Mouse (Mus musculus): Measurements from ENCODE around the gene Syne1. TPM values are rescaled to one million over a fixed set of nuclear protein-coding genes. Genes with fewer than 3 reads are reported as not detected.
A peak's percentile ranks its signal among the peaks of the same experiment; 100 is the strongest.

Syne1 gene
- polyA plus RNA-seq (2014; fragmentation: Nextera tagmentation; extraction: Ambion mirVana): 7.9 and 9.0 TPM in 2 replicates

GRCm38 (mm10) chr10:5551382-5551781 is at the start of gene Syne1:
Syne1 (minus strand) TSS chr10:5551482.
- Histone ChIP-seq H3K9me3 (ENCODE audit: low read depth, low read length) (no peaks in the 10 kb centered on the region), H3K36me3 (ENCODE audit: insufficient read depth) (no peaks in the 10 kb centered on the region), H3K4me1 (ENCODE audit: insufficient read depth) (no peaks in the 10 kb centered on the region), H3K9ac (peak within 1 kb of the TSS; percentile 27; the same call in 1 of the 2 replicates), H3K4me2 (peak within 1 kb of the TSS; percentile 84), H3K4me3 (ENCODE audit: low read depth, low read length) (peak within 1 kb of the TSS; percentile 41), H3K27me3 (ENCODE audit: insufficient read depth, low read length) (no peaks in the 10 kb centered on the region), H3K27ac (ENCODE audit: low read depth) (no peak within 1 kb of the TSS)
- DNase-seq (no peak), ATAC-seq (ENCODE audit: insufficient read depth) (no peak)
- no peak for TF ChIP-seq CTCF (IDR thresholded peaks at IDR 0.05; ENCODE audit: low read depth)
- WGBS: 66% methylated on average over 5 of the region's 5 CpGs

- Histone ChIP-seq H3K4me1 (ENCODE audit: insufficient read depth) (no peaks in the 10 kb centered on the region), H3K4me3 (ENCODE audit: low read depth, low read length) (no peak overlapping the region), H3K36me3 (ENCODE audit: insufficient read depth) (no peaks in the 10 kb centered on the region), H3K27me3 (ENCODE audit: insufficient read depth, low read length) (no peaks in the 10 kb centered on the region), H3K4me2 (no peak overlapping the region), H3K9ac (no peak overlapping the region), H3K27ac (ENCODE audit: low read depth) (no peak overlapping the region), H3K9me3 (ENCODE audit: low read depth, low read length) (no peaks in the 10 kb centered on the region)
- 16% methylated on average over 7 of the region's 7 CpGs for WGBS
- peak; percentile 78 for TF ChIP-seq CTCF (IDR thresholded peaks at IDR 0.05; ENCODE audit: low read depth)
- DNase-seq (peak; percentile 93), ATAC-seq (ENCODE audit: insufficient read depth) (peak; percentile 79)
Observed at GRCm38 (mm10) chr10:5600123-5600522, 48.8 kb upstream of the Syne1 start.

- no peak for TF ChIP-seq CTCF (IDR thresholded peaks at IDR 0.05; ENCODE audit: low read depth)
- H3K4me1 ChIP-seq (ENCODE audit: insufficient read depth): no peaks in the 10 kb centered on the region
- no peaks in the 10 kb centered on the region for H3K9me3 ChIP-seq (ENCODE audit: low read depth, low read length)
- H3K4me3 ChIP-seq (ENCODE audit: low read depth, low read length): no peak overlapping the region
- H3K4me2 ChIP-seq: no peak overlapping the region
- ATAC-seq (ENCODE audit: insufficient read depth): no peak
- DNase-seq: no peak
- H3K27me3 ChIP-seq (ENCODE audit: insufficient read depth, low read length): no peaks in the 10 kb centered on the region
- no peak overlapping the region for H3K9ac ChIP-seq
- WGBS: 42% methylated on average over 6 of the region's 6 CpGs
- no peaks in the 10 kb centered on the region for H3K36me3 ChIP-seq (ENCODE audit: insufficient read depth)
- H3K27ac ChIP-seq (ENCODE audit: low read depth): no peak overlapping the region
Observed at GRCm38 (mm10) chr10:5596559-5596958, 45.3 kb upstream of the Syne1 start.

GRCm38 (mm10) chr10:5594457-5594856 is 43.2 kb upstream of the Syne1 start:
- H3K36me3 ChIP-seq (ENCODE audit: insufficient read depth): no peaks in the 10 kb centered on the region
- WGBS: 54% methylated on average over 5 of the region's 5 CpGs
- no peak for DNase-seq
- no peaks in the 10 kb centered on the region for H3K4me1 ChIP-seq (ENCODE audit: insufficient read depth)
- H3K4me2 ChIP-seq: peak overlapping the region; percentile 13; the same call in 1 of the 2 replicates
- no peak overlapping the region for H3K27ac ChIP-seq (ENCODE audit: low read depth)
- H3K27me3 ChIP-seq (ENCODE audit: insufficient read depth, low read length): no peaks in the 10 kb centered on the region
- no peak for ATAC-seq (ENCODE audit: insufficient read depth)
- H3K9ac ChIP-seq: peak overlapping the region; percentile 17; the same call in 1 of the 2 replicates
- TF ChIP-seq CTCF (IDR thresholded peaks at IDR 0.05; ENCODE audit: low read depth): no peak
- H3K9me3 ChIP-seq (ENCODE audit: low read depth, low read length): no peaks in the 10 kb centered on the region
- peak overlapping the region; percentile 19 for H3K4me3 ChIP-seq (ENCODE audit: low read depth, low read length)

- Histone ChIP-seq H3K9ac (peak within 1 kb of the TSS; percentile 17; the same call in 1 of the 2 replicates), H3K27me3 (ENCODE audit: insufficient read depth, low read length) (no peaks in the 10 kb centered on the region), H3K4me3 (ENCODE audit: low read depth, low read length) (peak within 1 kb of the TSS; percentile 19), H3K4me1 (ENCODE audit: insufficient read depth) (no peaks in the 10 kb centered on the region), H3K9me3 (ENCODE audit: low read depth, low read length) (no peaks in the 10 kb centered on the region), H3K27ac (ENCODE audit: low read depth) (peak within 1 kb of the TSS; percentile 55), H3K4me2 (peak within 1 kb of the TSS; percentile 13; the same call in 1 of the 2 replicates), H3K36me3 (ENCODE audit: insufficient read depth) (no peaks in the 10 kb centered on the region)
- peak; percentile 62 for DNase-seq
- ATAC-seq (ENCODE audit: insufficient read depth): peak; percentile 68; the same call in 1 of the 2 replicates
- no peak for TF ChIP-seq CTCF (IDR thresholded peaks at IDR 0.05; ENCODE audit: low read depth)
- WGBS: 3% methylated on average over 5 of the region's 5 CpGs
Observed at GRCm38 (mm10) chr10:5593464-5593863, 42.2 kb upstream of the Syne1 start, which contains the start of gene Myct1. Myct1 (plus strand) TSS chr10:5593775.

- Histone ChIP-seq H3K9me3 (ENCODE audit: low read depth, low read length) (no peaks in the 10 kb centered on the region), H3K27me3 (ENCODE audit: insufficient read depth, low read length) (no peaks in the 10 kb centered on the region), H3K4me1 (ENCODE audit: insufficient read depth) (no peaks in the 10 kb centered on the region), H3K9ac (no peak overlapping the region), H3K4me3 (ENCODE audit: low read depth, low read length) (no peak overlapping the region), H3K27ac (ENCODE audit: low read depth) (peak overlapping the region; percentile 59; the same call in 1 of the 2 replicates), H3K36me3 (ENCODE audit: insufficient read depth) (no peaks in the 10 kb centered on the region), H3K4me2 (no peak overlapping the region)
- ATAC-seq (ENCODE audit: insufficient read depth): peak; percentile 49; the same call in 1 of the 2 replicates
- 70% methylated on average over 4 of the region's 4 CpGs for WGBS
- no peak for TF ChIP-seq CTCF (IDR thresholded peaks at IDR 0.05; ENCODE audit: low read depth)
- DNase-seq: peak; percentile 24
Observed at GRCm38 (mm10) chr10:5591996-5592395, 40.7 kb upstream of the Syne1 start.

- Histone ChIP-seq H3K27ac (ENCODE audit: low read depth) (no peak overlapping the region), H3K9me3 (ENCODE audit: low read depth, low read length) (no peaks in the 10 kb centered on the region)
- no peak for ATAC-seq (ENCODE audit: insufficient read depth)
Observed at GRCm38 (mm10) chr10:5591061-5591460, 39.8 kb upstream of the Syne1 start.

More at GRCm38 (mm10) chr10:5591061-5591460, 39.8 kb upstream of the Syne1 start:
- Histone ChIP-seq H3K9ac (no peak overlapping the region), H3K4me3 (ENCODE audit: low read depth, low read length) (no peak overlapping the region), H3K4me1 (ENCODE audit: insufficient read depth) (no peaks in the 10 kb centered on the region), H3K27me3 (ENCODE audit: insufficient read depth, low read length) (no peaks in the 10 kb centered on the region), H3K4me2 (no peak overlapping the region), H3K36me3 (ENCODE audit: insufficient read depth) (no peaks in the 10 kb centered on the region)
- DNase-seq: no peak
- no peak for TF ChIP-seq CTCF (IDR thresholded peaks at IDR 0.05; ENCODE audit: low read depth)
- 82% methylated on average over 2 of the region's 2 CpGs for WGBS

All from lung, embryonic 14.5 days (tissue).